Mouse (Mus musculus) Muller cell, postnatal 12 days (primary cell): ENCODE data around the gene Heg1.

Experiments
- DNase-seq: peaks from one replicate; pipeline ENCODE4 v3.0.0-alpha.2; 2015; ENCODE audit errors: inconsistent ontology term

The Heg1 gene

GRCm38 (mm10) chr16:33741795-33742194, 57.6 kb downstream of the Heg1 start:
- DNase-seq: no peak

GRCm38 (mm10) chr16:33742233-33742632, 58.1 kb downstream of the Heg1 start:
- no peak for DNase-seq

GRCm38 (mm10) chr16:33744622-33745419, 60.7 kb downstream of the Heg1 start:
- no peak for DNase-seq

GRCm38 (mm10) chr16:33745457-33745856, 61.3 kb downstream of the Heg1 start:
- DNase-seq: no peak

- DNase-seq: no peak
These were observed 62.0 kb downstream of the Heg1 start for GRCm38 (mm10) chr16:33746074-33746676.

GRCm38 (mm10) chr16:33747346-33747954, 63.3 kb downstream of the Heg1 start:
- no peak for DNase-seq

- no peak for DNase-seq
These were observed 63.8 kb downstream of the Heg1 start for GRCm38 (mm10) chr16:33747994-33748393.

- DNase-seq: no peak
These were observed 67.0 kb downstream of the Heg1 start for GRCm38 (mm10) chr16:33751152-33751551.

GRCm38 (mm10) chr16:33751590-33751989, 67.4 kb downstream of the Heg1 start:
- no peak for DNase-seq

GRCm38 (mm10) chr16:33752904-33753578, 68.9 kb downstream of the Heg1 start:
- no peak for DNase-seq

GRCm38 (mm10) chr16:33755293-33755692, 71.1 kb downstream of the Heg1 start:
- no peak for DNase-seq

GRCm38 (mm10) chr16:33755961-33756360, 71.8 kb downstream of the Heg1 start:
- peak; percentile 25 for DNase-seq

GRCm38 (mm10) chr16:33756396-33756795, 72.2 kb downstream of the Heg1 start:
- no peak for DNase-seq

- no peak for DNase-seq
These were observed 75.0 kb downstream of the Heg1 start for GRCm38 (mm10) chr16:33759207-33759606.

- DNase-seq: no peak
These were observed 76.4 kb downstream of the Heg1 start for GRCm38 (mm10) chr16:33760542-33760941.

GRCm38 (mm10) chr16:33760996-33761395, 76.8 kb downstream of the Heg1 start:
- no peak for DNase-seq

GRCm38 (mm10) chr16:33764501-33765193, 80.5 kb downstream of the Heg1 start:
- DNase-seq: no peak

GRCm38 (mm10) chr16:33765477-33765876, 81.3 kb downstream of the Heg1 start:
- no peak for DNase-seq

- DNase-seq: no peak
These were observed 82.1 kb downstream of the Heg1 start for GRCm38 (mm10) chr16:33766309-33766708.

GRCm38 (mm10) chr16:33766757-33767156, 82.6 kb downstream of the Heg1 start:
- no peak for DNase-seq

- DNase-seq: peak; percentile 16
These were observed 84.5 kb downstream of the Heg1 start for GRCm38 (mm10) chr16:33768491-33769278.
